Mouse (Mus musculus) heart, embryonic 12.5 days (tissue): Measurements from ENCODE around the gene Olfr456. TPM values are rescaled to one million over a fixed set of nuclear protein-coding genes. Genes with fewer than 3 reads are reported as not detected.
"Not testable (repeated sequence)": the region's sequence is repeated elsewhere in the genome, so short reads cannot be mapped to it uniquely, and the experiment has no call there.

Experiments used
- ATAC-seq: fragments of 200-750 bp; cut with Nextera tagmentation; 2 replicates; pipeline ENCODE4 v1.8.0; 2017; ENCODE audit warnings: moderate TSS enrichment, moderate library complexity; ENCODE audit not compliant: insufficient number of reproducible peaks, low FRiP score
- H3K27ac ChIP-seq: fragments of 300-500 bp; sonication (generic); 2 replicates; pipeline ENCODE4 v1.5.1; 2016; ENCODE audit warnings: mild to moderate bottlenecking, moderate library complexity; ENCODE audit not compliant: poor library complexity, severe bottlenecking
- H3K27me3 ChIP-seq: fragments of 300-500 bp; sonication (generic); replicated peaks from 2 replicates; pipeline ENCODE4 v1.6.1; 2016; ENCODE audit warnings: mild to moderate bottlenecking, moderate library complexity
- H3K36me3 ChIP-seq: fragments of 300-500 bp; sonication (generic); 2 replicates; pipeline ENCODE4 v1.6.1; 2016; ENCODE audit warnings: mild to moderate bottlenecking, moderate library complexity
- H3K4me1 ChIP-seq: fragments of 300-500 bp; sonication (generic); replicated peaks from 2 replicates; pipeline ENCODE4 v1.6.1; 2016; ENCODE audit warnings: mild to moderate bottlenecking
- H3K4me2 ChIP-seq: fragments of 300-500 bp; sonication (generic); 2 replicates; pipeline ENCODE4 v1.6.1; 2016; ENCODE audit warnings: mild to moderate bottlenecking, moderate library complexity
- H3K4me3 ChIP-seq: fragments of 300-500 bp; sonication (generic); 2 replicates; pipeline ENCODE4 v1.5.1; 2016; ENCODE audit warnings: mild to moderate bottlenecking
- H3K9ac ChIP-seq: fragments of 300-500 bp; sonication (generic); 2 replicates; pipeline ENCODE4 v1.6.1; 2016; ENCODE audit warnings: mild to moderate bottlenecking, moderate library complexity
- H3K9me3 ChIP-seq: fragments of 300-500 bp; sonication (generic); replicated peaks from 2 replicates; pipeline ENCODE4 v1.6.1; 2016; ENCODE audit warnings: mild to moderate bottlenecking, moderate library complexity
- WGBS: fragments of 180-500 bp; shearing (Covaris S2); methylation state at CpG from one replicate; pipeline ENCODE4 v1.1.7; 2016; 5-methylcytosine and 5-hydroxymethylcytosine counted together
- polyA plus RNA-seq: library from polyadenylated mRNA; unstranded; fragments of >200 nt; fragmentation: Nextera tagmentation; extraction: Ambion mirVana; gene quantifications from 2 replicates; pipeline ENCODE4 v1.2.1, GENCODE M21; 2016

The Olfr456 gene
- polyA plus RNA-seq = not detected in 2 replicates

DNA sequence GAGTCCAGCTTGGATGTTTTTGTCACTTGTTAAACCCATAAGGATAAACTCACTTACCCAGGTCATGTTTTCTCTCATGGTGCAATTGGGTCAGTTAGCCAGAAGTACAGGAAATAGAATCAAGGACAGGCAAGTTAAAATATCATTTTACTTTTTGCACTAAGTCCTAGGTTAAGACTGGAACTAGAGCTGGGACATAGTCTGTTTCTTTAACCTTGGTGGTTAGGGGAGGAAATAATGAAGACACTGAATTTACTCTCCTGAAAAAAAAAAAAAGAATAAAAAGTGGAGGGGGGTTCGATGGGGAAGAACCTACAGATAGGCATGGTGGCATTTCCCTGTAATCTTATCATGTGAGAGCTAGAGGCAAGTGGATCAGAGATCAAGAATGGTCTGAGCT, at the start of gene Olfr456:
Olfr456 (minus strand) TSS at position 101 of the 400 bp plus-strand sequence.
- H3K4me3 ChIP-seq = no peak within 1 kb of the TSS
- H3K36me3 ChIP-seq = no peaks in the 10 kb centered on the region
- no peaks in the 10 kb centered on the region for H3K4me1 ChIP-seq
- no peaks in the 10 kb centered on the region for H3K9me3 ChIP-seq
- H3K27ac ChIP-seq = no peak within 1 kb of the TSS
- no peak within 1 kb of the TSS for H3K4me2 ChIP-seq
- no peak within 1 kb of the TSS for H3K9ac ChIP-seq
- no peaks in the 10 kb centered on the region for H3K27me3 ChIP-seq
- WGBS = 58% methylated on average over 1 of the region's 1 CpGs
- no peak for ATAC-seq

DNA sequence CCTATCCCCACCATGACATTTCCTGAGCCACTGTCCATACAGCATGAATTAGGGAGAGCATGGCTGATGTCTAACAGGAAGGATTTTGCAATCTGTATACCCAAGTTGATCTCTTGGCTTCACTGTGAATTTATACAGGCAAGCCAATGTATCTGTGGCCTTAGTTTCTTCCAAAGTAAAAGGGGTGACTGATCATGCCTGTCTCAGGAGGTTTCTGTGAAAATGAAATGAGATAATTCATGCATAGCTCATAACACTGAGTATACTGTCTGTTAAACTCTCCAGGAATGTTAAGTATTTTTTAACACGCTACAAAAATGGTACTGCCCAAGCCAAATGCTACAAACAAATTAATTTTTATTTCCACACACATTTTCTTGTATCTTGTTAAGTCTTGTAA, 26.4 kb upstream of the Olfr456 start:
- no peaks in the 10 kb centered on the region for H3K36me3 ChIP-seq
- WGBS = 71% methylated on average over 1 of the region's 1 CpGs
- no peak overlapping the region for H3K9ac ChIP-seq
- no peak overlapping the region for H3K27ac ChIP-seq
- no peaks in the 10 kb centered on the region for H3K27me3 ChIP-seq
- no peaks in the 10 kb centered on the region for H3K4me1 ChIP-seq
- no peak for ATAC-seq
- H3K4me2 ChIP-seq = no peak overlapping the region
- H3K4me3 ChIP-seq = no peak overlapping the region
- no peaks in the 10 kb centered on the region for H3K9me3 ChIP-seq

DNA sequence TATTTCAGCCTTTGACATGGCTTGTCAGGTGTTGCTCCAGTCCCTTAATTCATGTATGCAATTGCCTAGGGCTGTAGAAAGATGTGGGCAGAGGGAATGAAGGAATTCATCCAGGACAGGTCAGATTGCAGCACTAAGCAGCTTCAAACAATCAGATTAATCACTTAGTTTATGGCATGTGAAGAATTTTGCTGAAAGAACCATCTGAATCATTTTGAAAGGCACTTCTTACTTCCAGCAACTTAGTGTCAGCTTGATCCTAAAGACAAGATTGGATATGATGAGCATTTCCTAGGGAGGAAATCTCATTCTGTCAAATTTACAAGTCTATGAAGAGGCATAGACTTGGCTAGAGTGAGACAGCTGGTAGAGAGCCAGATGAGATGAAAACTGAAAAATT, 22.3 kb upstream of the Olfr456 start:
- no peaks in the 10 kb centered on the region for H3K27me3 ChIP-seq

DNA sequence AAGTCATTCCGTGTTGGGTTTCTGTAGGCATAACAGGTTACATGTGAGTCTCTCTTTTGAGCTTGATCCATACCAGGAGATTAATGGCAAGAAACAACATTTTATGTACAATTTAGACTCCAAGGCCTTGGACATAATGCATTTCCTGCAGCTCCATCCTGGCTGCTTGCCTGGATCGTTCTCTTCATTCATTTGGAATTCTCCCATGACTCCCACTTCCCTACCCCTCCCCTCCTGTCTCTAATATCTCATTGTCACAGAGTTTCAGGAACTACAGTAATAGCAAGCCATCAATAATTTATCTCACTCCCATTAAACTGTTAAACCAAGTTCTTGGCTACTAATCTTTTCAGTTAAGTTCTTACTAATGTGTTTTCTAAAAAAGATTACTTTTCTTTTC, 16.5 kb upstream of the Olfr456 start:
- no peak overlapping the region for H3K9ac ChIP-seq
- no peaks in the 10 kb centered on the region for H3K27me3 ChIP-seq
- WGBS = 71% methylated on average over 2 of the region's 2 CpGs
- H3K4me2 ChIP-seq = no peak overlapping the region
- H3K4me3 ChIP-seq = no peak overlapping the region
- H3K9me3 ChIP-seq = no peaks in the 10 kb centered on the region
- no peak for ATAC-seq
- H3K27ac ChIP-seq = no peak overlapping the region
- no peaks in the 10 kb centered on the region for H3K4me1 ChIP-seq
- H3K36me3 ChIP-seq = no peaks in the 10 kb centered on the region

More for the DNA sequence above, 22.3 kb upstream of the Olfr456 start:
- no peaks in the 10 kb centered on the region for H3K4me1 ChIP-seq
- no peaks in the 10 kb centered on the region for H3K9me3 ChIP-seq
- H3K9ac ChIP-seq = no peak overlapping the region
- H3K4me2 ChIP-seq = no peak overlapping the region
- H3K36me3 ChIP-seq = no peaks in the 10 kb centered on the region
- no peak for ATAC-seq
- no peak overlapping the region for H3K4me3 ChIP-seq
- H3K27ac ChIP-seq = no peak overlapping the region

DNA sequence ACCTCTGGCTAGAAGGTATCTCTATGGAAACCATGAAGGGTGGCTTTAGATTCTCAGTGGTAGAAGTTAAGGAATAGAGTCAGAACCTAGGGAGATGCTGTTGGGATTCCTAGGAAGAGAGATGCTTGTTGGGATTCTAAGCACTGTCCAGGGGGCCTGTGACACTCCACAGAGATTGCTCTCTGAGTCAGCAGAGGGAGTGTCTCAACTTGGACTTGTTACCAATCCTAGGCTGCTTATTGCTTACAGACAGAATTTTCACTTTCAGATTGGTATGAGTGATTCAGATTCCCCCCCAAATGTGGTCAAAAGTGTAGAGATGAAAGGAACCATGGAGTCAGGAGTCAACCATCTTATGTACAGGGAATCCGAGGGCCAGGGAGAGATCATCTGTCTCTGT, 2.7 kb upstream of the Olfr456 start:
- H3K9me3 ChIP-seq = no peaks in the 10 kb centered on the region
- 37% methylated on average over 1 of the region's 1 CpGs for WGBS
- H3K4me3 ChIP-seq = no peak overlapping the region
- no peak overlapping the region for H3K4me2 ChIP-seq
- no peak for ATAC-seq
- H3K36me3 ChIP-seq = no peaks in the 10 kb centered on the region
- H3K27ac ChIP-seq = no peak overlapping the region
- H3K4me1 ChIP-seq = no peaks in the 10 kb centered on the region
- H3K9ac ChIP-seq = no peak overlapping the region
- H3K27me3 ChIP-seq = no peaks in the 10 kb centered on the region

DNA sequence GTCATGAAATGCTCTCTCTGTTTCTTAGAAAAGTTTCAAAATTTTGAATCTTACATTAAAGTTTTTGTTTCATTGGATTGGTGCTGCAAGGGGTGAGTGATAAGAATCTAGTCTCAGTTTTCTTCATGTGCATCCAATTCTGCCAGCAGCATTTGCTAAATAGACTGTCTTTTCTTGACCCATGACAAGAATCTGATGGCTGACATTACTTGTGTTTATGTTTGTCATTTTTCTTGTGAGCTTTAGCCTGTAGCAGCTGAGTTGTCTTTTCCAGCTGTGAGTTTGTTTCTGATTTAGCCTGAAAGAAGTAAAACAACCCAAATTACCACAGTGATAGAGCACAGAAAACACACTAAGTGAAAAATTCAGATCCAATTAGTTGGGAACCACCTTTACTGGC, 2.4 kb downstream of the Olfr456 start:
- H3K36me3 ChIP-seq = no peaks in the 10 kb centered on the region
- no peaks in the 10 kb centered on the region for H3K9me3 ChIP-seq
- H3K27ac ChIP-seq = no peak overlapping the region
- H3K9ac ChIP-seq = no peak overlapping the region
- H3K27me3 ChIP-seq = no peaks in the 10 kb centered on the region
- H3K4me1 ChIP-seq = no peaks in the 10 kb centered on the region
- no peak overlapping the region for H3K4me2 ChIP-seq
- H3K4me3 ChIP-seq = no peak overlapping the region
- ATAC-seq = no peak

DNA sequence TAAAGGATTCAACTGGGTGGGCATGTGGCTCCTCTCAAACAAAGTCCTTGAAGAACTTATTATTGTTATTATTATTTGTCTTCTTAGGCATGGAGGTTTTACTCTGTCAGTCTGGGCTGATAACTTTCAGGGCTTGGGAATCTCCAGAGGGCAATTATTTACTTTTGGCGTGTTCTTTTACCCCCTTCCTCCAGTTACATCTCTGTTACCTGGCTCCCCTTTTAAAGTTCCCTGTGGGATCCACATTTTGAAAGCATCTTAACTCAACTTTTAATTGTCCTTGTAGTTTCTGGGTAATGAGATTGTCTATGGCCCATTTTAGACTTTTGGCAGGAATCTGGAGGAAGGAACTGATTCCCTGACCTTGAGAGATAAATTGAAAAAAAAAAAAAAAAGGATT, 10.8 kb downstream of the Olfr456 start, which contains the start of gene Olfr457:
Olfr457 (minus strand) TSS at position 101 of the 400 bp plus-strand sequence.
- no peak within 1 kb of the TSS for H3K27ac ChIP-seq
- no peaks in the 10 kb centered on the region for H3K36me3 ChIP-seq
- H3K27me3 ChIP-seq = no peaks in the 10 kb centered on the region
- ATAC-seq = no peak
- no peaks in the 10 kb centered on the region for H3K9me3 ChIP-seq
- 66% methylated on average over 1 of the region's 1 CpGs for WGBS
- no peak within 1 kb of the TSS for H3K4me2 ChIP-seq
- no peak within 1 kb of the TSS for H3K9ac ChIP-seq
- H3K4me3 ChIP-seq = no peak within 1 kb of the TSS
- H3K4me1 ChIP-seq = no peaks in the 10 kb centered on the region

DNA sequence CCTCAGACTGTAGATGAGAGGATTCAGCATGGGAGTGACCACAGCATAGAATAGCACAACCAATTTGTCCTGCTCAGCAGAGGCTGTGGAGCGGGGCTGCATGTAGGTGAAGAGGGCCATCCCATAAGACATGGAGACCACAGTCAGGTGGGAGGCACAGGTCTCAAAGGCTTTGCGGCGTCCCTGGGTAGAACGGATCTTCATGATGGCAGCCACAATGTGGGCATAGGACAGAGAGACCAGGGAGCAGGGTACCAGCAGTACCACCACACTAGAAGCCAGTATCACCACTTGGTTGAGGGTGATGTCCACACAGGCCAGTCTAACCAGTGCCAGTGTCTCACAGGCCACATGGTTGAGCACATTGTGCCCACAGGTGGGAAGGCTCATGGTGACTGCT, 15.7 kb downstream of the Olfr456 start:
- not testable (repeated sequence) for H3K27me3 ChIP-seq, H3K9me3 ChIP-seq, H3K9ac ChIP-seq, H3K4me1 ChIP-seq, H3K4me3 ChIP-seq, ATAC-seq, H3K36me3 ChIP-seq, H3K4me2 ChIP-seq, H3K27ac ChIP-seq
- WGBS = 89% methylated on average over 4 of the region's 4 CpGs

DNA sequence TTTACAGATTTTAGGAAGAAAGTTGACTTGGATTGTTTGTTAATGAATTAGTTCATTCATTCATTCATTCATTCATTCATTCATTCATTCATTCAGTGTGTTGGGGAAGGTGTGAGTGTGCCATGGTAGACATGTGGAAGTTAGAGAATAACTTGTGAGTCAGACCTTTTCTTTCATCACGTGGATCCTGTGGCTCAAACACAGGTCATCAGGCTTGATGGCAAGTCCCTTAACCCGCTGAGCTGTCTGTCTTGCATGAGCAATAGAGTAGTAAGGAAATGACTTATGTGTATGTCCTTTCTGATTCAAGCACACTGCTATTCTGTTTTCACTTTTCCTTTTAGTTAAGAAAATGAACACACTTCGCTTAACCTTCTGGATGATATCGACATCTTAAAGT, 16.5 kb downstream of the Olfr456 start:
- no peak overlapping the region for H3K4me2 ChIP-seq
- no peak for ATAC-seq
- H3K27ac ChIP-seq = no peak overlapping the region
- no peaks in the 10 kb centered on the region for H3K36me3 ChIP-seq
- H3K27me3 ChIP-seq = no peaks in the 10 kb centered on the region
- no peak overlapping the region for H3K4me3 ChIP-seq
- H3K9me3 ChIP-seq = no peaks in the 10 kb centered on the region
- 83% methylated on average over 4 of the region's 4 CpGs for WGBS
- H3K9ac ChIP-seq = no peak overlapping the region
- H3K4me1 ChIP-seq = no peaks in the 10 kb centered on the region

DNA sequence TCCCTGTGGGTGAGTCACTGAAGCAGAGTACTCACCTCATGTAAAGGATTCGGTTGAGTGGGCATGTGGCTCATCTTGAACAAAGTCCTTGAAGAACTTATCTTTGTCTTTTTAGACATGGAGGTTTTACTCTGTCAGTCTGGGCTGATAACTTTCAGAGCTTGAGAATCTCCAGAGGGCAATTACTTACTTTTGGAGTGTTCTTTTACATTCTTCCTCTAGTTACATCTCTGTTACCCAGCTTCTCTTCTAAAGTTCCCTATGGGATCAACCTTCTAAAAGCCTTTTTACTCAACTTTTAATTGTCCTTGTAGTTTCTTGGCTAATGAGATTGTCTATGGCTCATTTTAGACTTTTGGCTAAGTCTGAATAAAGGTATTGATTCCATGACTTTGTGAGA, 21.9 kb downstream of the Olfr456 start, which contains the start of gene Olfr458:
Olfr458 (minus strand) TSS at position 101 of the 400 bp plus-strand sequence.
- H3K36me3 ChIP-seq = no peaks in the 10 kb centered on the region
- no peak within 1 kb of the TSS for H3K4me2 ChIP-seq
- no peak for ATAC-seq
- no peaks in the 10 kb centered on the region for H3K9me3 ChIP-seq
- no peak within 1 kb of the TSS for H3K9ac ChIP-seq
- 50% methylated on average over 1 of the region's 1 CpGs for WGBS
- no peaks in the 10 kb centered on the region for H3K27me3 ChIP-seq
- no peak within 1 kb of the TSS for H3K27ac ChIP-seq
- no peak within 1 kb of the TSS for H3K4me3 ChIP-seq
- no peaks in the 10 kb centered on the region for H3K4me1 ChIP-seq

DNA sequence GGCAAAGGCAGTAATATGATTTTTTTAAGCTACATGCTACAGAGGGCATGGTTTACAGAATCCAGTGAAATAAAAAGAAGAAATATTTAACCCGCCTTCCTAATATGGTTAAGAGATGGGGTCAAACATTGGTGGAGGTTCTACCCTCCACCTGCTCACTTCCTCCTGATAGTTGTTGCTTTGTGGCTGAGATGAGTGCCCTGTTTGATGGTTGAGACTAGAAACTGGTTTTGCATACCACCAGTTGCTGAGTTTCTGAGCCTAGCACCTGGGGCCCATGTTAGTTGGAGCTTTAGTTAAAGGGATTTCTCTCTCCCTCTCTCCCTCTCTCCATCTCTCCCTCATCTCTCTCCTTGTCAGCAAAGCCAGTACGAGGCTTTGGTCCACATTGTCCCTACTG, 39.6 kb downstream of the Olfr456 start:
- no peaks in the 10 kb centered on the region for H3K36me3 ChIP-seq
- no peaks in the 10 kb centered on the region for H3K4me1 ChIP-seq
- H3K9ac ChIP-seq = no peak overlapping the region
- H3K4me3 ChIP-seq = no peak overlapping the region
- no peak overlapping the region for H3K27ac ChIP-seq
- ATAC-seq = no peak
- 73% methylated on average over 2 of the region's 2 CpGs for WGBS
- no peaks in the 10 kb centered on the region for H3K27me3 ChIP-seq
- no peaks in the 10 kb centered on the region for H3K9me3 ChIP-seq
- H3K4me2 ChIP-seq = no peak overlapping the region

DNA sequence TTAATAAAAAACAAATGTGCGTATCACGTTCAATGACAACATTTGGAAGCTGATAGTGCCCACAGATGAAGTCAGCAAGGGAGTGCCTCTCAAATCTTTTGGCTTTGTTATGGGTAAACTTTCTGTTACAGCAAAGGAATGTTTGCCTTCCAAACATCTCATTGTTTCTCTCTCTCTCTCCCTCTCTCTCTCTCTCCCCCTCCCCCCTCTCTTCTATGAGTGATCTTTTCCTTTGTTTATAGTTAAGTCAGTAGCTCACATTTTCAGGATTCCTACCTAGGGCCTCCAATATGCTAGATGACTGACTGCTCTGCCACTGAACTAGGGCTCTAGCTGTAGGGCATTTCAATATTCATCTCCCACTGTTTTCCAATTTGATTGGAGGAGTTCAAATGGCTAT, 42.5 kb downstream of the Olfr456 start:
- no peak overlapping the region for H3K4me2 ChIP-seq
- 72% methylated on average over 2 of the region's 2 CpGs for WGBS

More for the DNA sequence above, 42.5 kb downstream of the Olfr456 start:
- H3K9me3 ChIP-seq = no peaks in the 10 kb centered on the region
- H3K9ac ChIP-seq = no peak overlapping the region
- ATAC-seq = no peak
- no peaks in the 10 kb centered on the region for H3K27me3 ChIP-seq
- H3K4me3 ChIP-seq = no peak overlapping the region
- H3K36me3 ChIP-seq = no peaks in the 10 kb centered on the region
- 0 out of 2 replicates have a peak, but pooled peaks cover 3% of the 10 kb centered on the region for H3K4me1 ChIP-seq
- no peak overlapping the region for H3K27ac ChIP-seq
